Mouse (Mus musculus) heart, embryonic 16.5 days (tissue): ENCODE data around the gene Agbl5. TPM values are rescaled to one million over a fixed set of nuclear protein-coding genes. Genes with fewer than 3 reads are reported as not detected.

Experiments
- ATAC-seq: fragments of 200-750 bp; cut with Nextera tagmentation; replicated peaks from 2 replicates; pipeline ENCODE4 v1.8.0; 2017; ENCODE audit warnings: moderate number of reproducible peaks; ENCODE audit not compliant: insufficient read depth, low FRiP score; ENCODE audit errors: extremely low read depth
- H3K27ac ChIP-seq: fragments of 300-500 bp; sonication (generic); 2 replicates; pipeline ENCODE4 v1.5.1; 2014; ENCODE audit warnings: mild to moderate bottlenecking, low read length, control low read depth, moderate library complexity
- H3K27me3 ChIP-seq: fragments of 300-500 bp; sonication (generic); 2 replicates; pipeline ENCODE4 v1.6.1; 2014; ENCODE audit warnings: low read length, mixed read lengths; ENCODE audit not compliant: control insufficient read depth, insufficient read depth
- H3K36me3 ChIP-seq: fragments of 300-500 bp; sonication (generic); 2 replicates; pipeline ENCODE4 v1.6.1; 2014; ENCODE audit not compliant: control insufficient read depth, insufficient read depth
- H3K4me1 ChIP-seq: fragments of 300-500 bp; sonication (generic); 2 replicates; pipeline ENCODE4 v1.6.1; 2014; ENCODE audit warnings: low read length, mixed read lengths; ENCODE audit not compliant: control insufficient read depth, insufficient read depth
- H3K4me2 ChIP-seq: fragments of 300-500 bp; sonication (generic); 2 replicates; pipeline ENCODE4 v1.6.1; 2014; ENCODE audit warnings: low read depth, mild to moderate bottlenecking, control low read depth, low read length
- H3K4me3 ChIP-seq: fragments of 300-500 bp; sonication (generic); 2 replicates; pipeline ENCODE4 v1.5.1; 2014; ENCODE audit warnings: mild to moderate bottlenecking, control low read depth, low read length
- H3K9ac ChIP-seq: fragments of 300-500 bp; sonication (generic); 2 replicates; pipeline ENCODE4 v1.6.1; 2014; ENCODE audit warnings: low read length, control low read depth
- H3K9me3 ChIP-seq: fragments of 300-500 bp; sonication (generic); replicated peaks from 2 replicates; pipeline ENCODE4 v1.6.1; 2016; ENCODE audit warnings: low read length; ENCODE audit not compliant: control insufficient read depth
- WGBS: fragments of 180-500 bp; shearing (Covaris S2); extraction: QIAGEN DNeasy Blood & Tissue Kit; methylation state at CpG from one replicate; pipeline ENCODE4 v1.1.7; 2014; 5-methylcytosine and 5-hydroxymethylcytosine counted together
- polyA plus RNA-seq: library from polyadenylated mRNA; unstranded; fragments of >200 nt; fragmentation: Nextera tagmentation; extraction: Ambion mirVana; gene quantifications from 2 replicates; pipeline ENCODE4 v1.2.1, GENCODE M21; 2015

The Agbl5 gene
- polyA plus RNA-seq, 1 experiment from 2014 or later, result 10.8 TPM

- peak overlapping the region; percentile 73 for H3K4me2 ChIP-seq
- H3K27ac ChIP-seq, result peak overlapping the region; percentile 96
- ATAC-seq, result no peak
- 47% methylated on average over 6 of the region's 6 CpGs for WGBS
- no peaks in the 10 kb centered on the region for H3K9me3 ChIP-seq
- H3K4me1 ChIP-seq, result peaks cover 32% of the 10 kb centered on the region
- H3K36me3 ChIP-seq, result peaks cover 5% of the 10 kb centered on the region
- H3K4me3 ChIP-seq, result peak overlapping the region; percentile 59
- peak overlapping the region; percentile 78 for H3K9ac ChIP-seq
- no peaks in the 10 kb centered on the region for H3K27me3 ChIP-seq
These were observed 26.4 kb downstream of the Agbl5 start for GRCm38 (mm10) chr5:30914849-30915248.

- H3K9ac ChIP-seq, result peak overlapping the region; percentile 78
- peak overlapping the region; percentile 73 for H3K4me2 ChIP-seq
- no peaks in the 10 kb centered on the region for H3K27me3 ChIP-seq
- 58% methylated on average over 9 of the region's 9 CpGs for WGBS
- H3K4me1 ChIP-seq, result peaks cover 35% of the 10 kb centered on the region
- peaks cover 5% of the 10 kb centered on the region for H3K36me3 ChIP-seq
- ATAC-seq, result no peak
- H3K27ac ChIP-seq, result peak overlapping the region; percentile 96
- H3K9me3 ChIP-seq, result no peaks in the 10 kb centered on the region
- peak overlapping the region; percentile 59 for H3K4me3 ChIP-seq
These were observed 27.0 kb downstream of the Agbl5 start for GRCm38 (mm10) chr5:30915456-30915855.

- Histone ChIP-seq H3K4me2 (peak overlapping the region; percentile 73), H3K9me3 (no peaks in the 10 kb centered on the region), H3K4me1 (peaks cover 36% of the 10 kb centered on the region), H3K4me3 (peak overlapping the region; percentile 59), H3K27ac (peak overlapping the region; percentile 96), H3K9ac (peak overlapping the region; percentile 78; the same call in 1 of the 2 replicates), H3K36me3 (peaks cover 5% of the 10 kb centered on the region), H3K27me3 (no peaks in the 10 kb centered on the region)
- ATAC-seq, result peak; percentile 83
- WGBS, result 1% methylated on average over 7 of the region's 7 CpGs
These were observed 27.5 kb downstream of the Agbl5 start for GRCm38 (mm10) chr5:30915974-30916433.

- Histone ChIP-seq H3K9me3 (no peaks in the 10 kb centered on the region), H3K27ac (peak overlapping the region; percentile 88), H3K9ac (0 out of 2 replicates have a peak overlapping the region, but pooled peaks have one; percentile 9), H3K4me3 (no peak overlapping the region), H3K36me3 (peaks cover 5% of the 10 kb centered on the region), H3K4me1 (peaks cover 36% of the 10 kb centered on the region), H3K27me3 (no peaks in the 10 kb centered on the region), H3K4me2 (no peak overlapping the region)
- 90% methylated on average over 9 of the region's 9 CpGs for WGBS
- ATAC-seq, result no peak
These were observed 28.3 kb downstream of the Agbl5 start for GRCm38 (mm10) chr5:30916841-30917240.

- no peak overlapping the region for H3K4me2 ChIP-seq
- H3K9me3 ChIP-seq, result no peaks in the 10 kb centered on the region
- H3K4me3 ChIP-seq, result no peak overlapping the region
- no peak overlapping the region for H3K27ac ChIP-seq
- ATAC-seq, result no peak
- H3K4me1 ChIP-seq, result peaks cover 37% of the 10 kb centered on the region
- peaks cover 5% of the 10 kb centered on the region for H3K36me3 ChIP-seq
- no peaks in the 10 kb centered on the region for H3K27me3 ChIP-seq
- 0 out of 2 replicates have a peak overlapping the region, but pooled peaks have one; percentile 9 for H3K9ac ChIP-seq
- 83% methylated on average over 11 of the region's 11 CpGs for WGBS
These were observed 28.9 kb downstream of the Agbl5 start for GRCm38 (mm10) chr5:30917348-30917747.

GRCm38 (mm10) chr5:30917891-30918670, 29.6 kb downstream of the Agbl5 start:
- 0 out of 2 replicates have a peak overlapping the region, but pooled peaks have one; percentile 38 for H3K9ac ChIP-seq

GRCm38 (mm10) chr5:30918691-30919090, 30.2 kb downstream of the Agbl5 start:
- no peak overlapping the region for H3K4me2 ChIP-seq
- H3K4me1 ChIP-seq, result peaks cover 32% of the 10 kb centered on the region
- H3K9ac ChIP-seq, result 0 out of 2 replicates have a peak overlapping the region, but pooled peaks have one; percentile 38
- H3K36me3 ChIP-seq, result peaks cover 5% of the 10 kb centered on the region
- no peaks in the 10 kb centered on the region for H3K9me3 ChIP-seq
- H3K4me3 ChIP-seq, result no peak overlapping the region
- ATAC-seq, result no peak
- 81% methylated on average over 8 of the region's 8 CpGs for WGBS
- no peaks in the 10 kb centered on the region for H3K27me3 ChIP-seq
- no peak overlapping the region for H3K27ac ChIP-seq

More at GRCm38 (mm10) chr5:30917891-30918670, 29.6 kb downstream of the Agbl5 start:
- Histone ChIP-seq H3K27me3 (no peaks in the 10 kb centered on the region), H3K4me2 (no peak overlapping the region), H3K4me3 (no peak overlapping the region), H3K36me3 (peaks cover 5% of the 10 kb centered on the region), H3K27ac (no peak overlapping the region), H3K9me3 (no peaks in the 10 kb centered on the region), H3K4me1 (peaks cover 35% of the 10 kb centered on the region)
- 86% methylated on average over 31 of the region's 31 CpGs for WGBS
- ATAC-seq, result no peak

- Histone ChIP-seq H3K9me3 (no peaks in the 10 kb centered on the region), H3K4me2 (peak overlapping the region; percentile 73; the same call in 1 of the 2 replicates), H3K4me3 (no peak overlapping the region), H3K27ac (no peak overlapping the region), H3K9ac (no peak overlapping the region), H3K4me1 (peaks cover 32% of the 10 kb centered on the region), H3K27me3 (no peaks in the 10 kb centered on the region), H3K36me3 (peaks cover 5% of the 10 kb centered on the region)
- 74% methylated on average over 11 of the region's 11 CpGs for WGBS
- ATAC-seq, result no peak
These were observed 31.5 kb downstream of the Agbl5 start for GRCm38 (mm10) chr5:30919831-30920614.
